Mouse (Mus musculus): ENCODE measurements at regions not wholly inside any gene's neighbourhood (a gene's known extent, or its start where the extent isn't known, plus 50 kb on each side); places are given as distances from the start of the nearest gene placed in this dataset.
"Not testable (repeated sequence)": the region's sequence is repeated elsewhere in the genome, so short reads cannot be mapped to it uniquely, and the experiment has no call there.

DNA sequence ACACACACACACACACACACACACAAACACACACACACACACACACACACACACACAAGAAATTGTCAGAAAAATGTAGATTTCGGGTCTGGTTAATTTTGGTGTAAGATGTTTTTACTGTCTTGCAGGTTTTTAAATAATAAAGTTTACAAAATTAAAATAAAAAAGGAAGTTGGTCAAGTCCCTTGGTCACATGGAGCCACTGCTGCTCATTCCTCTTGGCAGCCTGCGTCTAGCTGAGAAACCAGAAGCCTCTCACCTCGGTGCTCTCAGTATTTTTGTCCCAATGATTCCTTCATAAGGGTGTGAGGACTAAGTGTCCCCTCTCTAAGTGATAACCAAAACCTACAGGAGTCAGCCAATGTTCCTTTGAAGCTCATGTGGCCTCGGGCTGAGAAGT is 76.8 kb upstream of the Smg1 start:
- H3K27ac ChIP-seq (replicated peaks; ENCODE audit: low read depth, low read length), result no peak overlapping the region
- no peaks in the 10 kb centered on the region for H3K4me1 ChIP-seq (ENCODE audit: control insufficient read depth, insufficient read depth, insufficient read length, low read length)

GRCm38 (mm10) chr7:118318432-118319135 is 75.1 kb upstream of the Smg1 start:
- Histone ChIP-seq H3K4me3 (ENCODE audit: insufficient read depth, low read depth, low read length) (no peak overlapping the region), H3K4me1 (ENCODE audit: control insufficient read depth, insufficient read depth, insufficient read length, low read length) (no peaks in the 10 kb centered on the region)

More for the DNA sequence above, 76.8 kb upstream of the Smg1 start:
- H3K4me3 ChIP-seq (ENCODE audit: insufficient read depth, low read depth, low read length), result no peak overlapping the region

DNA sequence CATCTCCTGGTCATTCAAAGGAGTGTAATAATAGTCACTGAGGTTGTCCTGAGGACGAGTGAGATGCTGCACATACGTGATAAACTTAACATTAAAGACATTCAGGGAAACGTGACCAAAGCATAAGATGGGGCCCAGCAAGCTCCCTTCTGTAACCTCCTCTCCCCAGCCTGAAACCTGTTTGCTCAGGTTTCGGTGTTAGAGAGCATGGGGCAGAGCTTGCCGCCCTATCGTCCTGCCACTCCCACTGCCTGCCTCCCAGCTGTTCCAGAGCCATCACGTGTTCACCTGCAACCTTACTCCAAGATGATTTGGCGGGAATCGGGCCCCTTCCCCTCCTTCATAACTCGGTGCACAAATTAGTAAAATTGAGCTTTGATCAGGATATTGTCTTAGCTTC is 71.4 kb upstream of the Smg1 start:
- not testable (repeated sequence) for H3K27ac ChIP-seq (replicated peaks; ENCODE audit: low read depth, low read length); H3K4me1 ChIP-seq (ENCODE audit: control insufficient read depth, insufficient read depth, insufficient read length, low read length); H3K4me3 ChIP-seq (ENCODE audit: insufficient read depth, low read depth, low read length)

More at GRCm38 (mm10) chr7:118318432-118319135, 75.1 kb upstream of the Smg1 start:
- no peak overlapping the region for H3K27ac ChIP-seq (replicated peaks; ENCODE audit: low read depth, low read length)

- no peak overlapping the region for H3K27ac ChIP-seq (replicated peaks; ENCODE audit: low read depth, low read length)
Measured at GRCm38 (mm10) chr7:118314228-118314658, 70.8 kb upstream of the Smg1 start.

GRCm38 (mm10) chr7:118313818-118314217 is 70.3 kb upstream of the Smg1 start:
- no peak overlapping the region for H3K4me3 ChIP-seq (ENCODE audit: insufficient read depth, low read depth, low read length)
- no peaks in the 10 kb centered on the region for H3K4me1 ChIP-seq (ENCODE audit: control insufficient read depth, insufficient read depth, insufficient read length, low read length)
- H3K27ac ChIP-seq (replicated peaks; ENCODE audit: low read depth, low read length), result no peak overlapping the region

More at GRCm38 (mm10) chr7:118314228-118314658, 70.8 kb upstream of the Smg1 start:
- Histone ChIP-seq H3K4me1 (ENCODE audit: control insufficient read depth, insufficient read depth, insufficient read length, low read length) (no peaks in the 10 kb centered on the region), H3K4me3 (ENCODE audit: insufficient read depth, low read depth, low read length) (no peak overlapping the region)

GRCm38 (mm10) chr7:118309733-118310132 is 66.3 kb upstream of the Smg1 start:
- Histone ChIP-seq H3K4me1 (ENCODE audit: control insufficient read depth, insufficient read depth, insufficient read length, low read length) (no peaks in the 10 kb centered on the region), H3K4me3 (ENCODE audit: insufficient read depth, low read depth, low read length) (no peak overlapping the region), H3K27ac (replicated peaks; ENCODE audit: low read depth, low read length) (no peak overlapping the region)

DNA sequence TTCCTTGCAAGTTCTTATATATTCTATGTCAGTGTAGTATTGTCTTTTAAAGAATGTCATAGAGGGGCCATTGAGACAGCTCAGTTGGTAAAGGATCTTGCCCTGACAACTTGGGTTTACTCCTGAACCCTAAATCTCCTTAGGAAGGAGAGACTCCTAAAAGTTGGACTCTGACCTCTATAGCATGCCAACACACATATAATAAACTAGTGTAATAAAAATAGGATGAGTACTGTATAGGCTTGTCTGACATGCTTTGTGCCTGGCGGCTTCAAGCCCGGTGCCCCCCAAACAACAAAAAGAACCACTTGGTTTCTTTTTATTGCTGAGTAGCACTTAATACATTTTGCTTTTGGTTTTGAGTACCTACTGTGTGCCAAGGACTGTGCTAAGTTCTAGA is 65.4 kb upstream of the Smg1 start:
- Histone ChIP-seq H3K4me1 (ENCODE audit: control insufficient read depth, insufficient read depth, insufficient read length, low read length) (0 out of 2 replicates have a peak, but pooled peaks cover 2% of the 10 kb centered on the region), H3K4me3 (ENCODE audit: insufficient read depth, low read depth, low read length) (no peak overlapping the region), H3K27ac (replicated peaks; ENCODE audit: low read depth, low read length) (no peak overlapping the region)

- H3K4me3 ChIP-seq (ENCODE audit: insufficient read depth, low read depth, low read length), result no peak overlapping the region
- H3K27ac ChIP-seq (replicated peaks; ENCODE audit: low read depth, low read length), result no peak overlapping the region
- 0 out of 2 replicates have a peak, but pooled peaks cover 3% of the 10 kb centered on the region for H3K4me1 ChIP-seq (ENCODE audit: control insufficient read depth, insufficient read depth, insufficient read length, low read length)
Measured at GRCm38 (mm10) chr7:118304812-118305211, 61.3 kb upstream of the Smg1 start.

DNA sequence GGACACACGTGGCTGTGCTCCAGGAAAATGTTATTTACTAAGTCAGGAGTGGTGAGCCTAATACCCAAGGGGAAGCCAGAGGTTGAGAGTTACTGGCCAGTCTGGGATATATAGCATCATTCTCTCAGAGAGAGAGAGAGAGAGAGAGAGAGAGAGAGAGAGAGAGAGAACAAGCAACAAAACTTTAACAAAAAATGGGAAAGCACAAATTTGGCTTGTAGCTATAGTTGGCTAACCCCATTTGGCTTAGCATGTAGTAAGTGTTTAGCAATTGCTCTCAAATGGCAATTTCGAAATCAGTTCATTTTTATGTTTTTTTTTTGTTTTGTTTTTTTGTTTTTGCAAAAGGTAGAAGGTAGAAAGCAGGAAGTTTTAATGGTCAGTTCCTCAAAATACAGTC is 60.9 kb upstream of the Smg1 start:
- Histone ChIP-seq H3K27ac (replicated peaks; ENCODE audit: low read depth, low read length) (no peak overlapping the region), H3K4me1 (ENCODE audit: control insufficient read depth, insufficient read depth, insufficient read length, low read length) (0 out of 2 replicates have a peak, but pooled peaks cover 3% of the 10 kb centered on the region), H3K4me3 (ENCODE audit: insufficient read depth, low read depth, low read length) (no peak overlapping the region)

- H3K4me3 ChIP-seq (ENCODE audit: insufficient read depth, low read depth, low read length), result no peak overlapping the region
- peak overlapping the region; percentile 36; the same call in 1 of the 2 replicates for H3K27ac ChIP-seq (replicated peaks; ENCODE audit: low read depth, low read length)
- H3K4me1 ChIP-seq (ENCODE audit: control insufficient read depth, insufficient read depth, insufficient read length, low read length), result 0 out of 2 replicates have a peak, but pooled peaks cover 3% of the 10 kb centered on the region
Measured at GRCm38 (mm10) chr7:118303921-118304320, 60.5 kb upstream of the Smg1 start.

DNA sequence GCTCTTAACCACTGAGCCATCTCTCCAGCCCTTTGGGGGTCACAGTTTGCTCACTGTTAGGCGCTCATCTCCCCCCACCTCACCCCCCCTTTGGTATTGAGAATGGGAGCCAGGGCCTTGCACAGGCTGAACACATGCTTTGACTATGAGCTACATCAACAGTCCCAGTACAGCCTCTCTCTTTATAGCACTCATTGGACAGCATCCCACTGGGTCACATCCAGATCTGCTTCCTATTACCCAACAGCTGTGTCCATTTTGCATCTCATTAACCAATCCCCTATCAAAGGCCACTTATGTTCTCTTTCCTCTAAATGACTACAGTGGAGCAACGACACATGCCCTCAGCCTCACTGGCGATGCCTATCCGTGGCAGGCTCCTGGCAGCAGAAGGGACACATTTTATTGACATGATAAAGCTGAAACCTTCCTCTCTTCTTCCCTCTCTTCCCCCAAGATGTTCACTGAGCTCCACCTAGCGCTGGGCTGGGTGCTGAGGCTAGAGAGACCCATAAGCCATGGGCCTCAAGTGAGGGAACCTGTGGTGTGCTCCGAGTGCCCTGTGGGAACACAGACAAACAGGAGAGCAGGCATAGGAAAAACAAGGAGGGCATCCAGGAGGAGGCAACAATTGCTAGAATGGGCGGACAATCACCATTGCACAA is 57.3 kb upstream of the Smg1 start:
- 0 out of 2 replicates have a peak, but pooled peaks cover 3% of the 10 kb centered on the region for H3K4me1 ChIP-seq (ENCODE audit: control insufficient read depth, insufficient read depth, insufficient read length, low read length)

GRCm38 (mm10) chr7:118297613-118298012 is 54.1 kb upstream of the Smg1 start:
- H3K27ac ChIP-seq (replicated peaks; ENCODE audit: low read depth, low read length), result no peak overlapping the region
- no peaks in the 10 kb centered on the region for H3K4me1 ChIP-seq (ENCODE audit: control insufficient read depth, insufficient read depth, insufficient read length, low read length)
- no peak overlapping the region for H3K4me3 ChIP-seq (ENCODE audit: insufficient read depth, low read depth, low read length)

More for the DNA sequence above, 57.3 kb upstream of the Smg1 start:
- Histone ChIP-seq H3K4me3 (ENCODE audit: insufficient read depth, low read depth, low read length) (no peak overlapping the region), H3K27ac (replicated peaks; ENCODE audit: low read depth, low read length) (no peak overlapping the region)

GRCm38 (mm10) chr7:118296856-118297518 is 53.5 kb upstream of the Smg1 start:
- no peak overlapping the region for H3K27ac ChIP-seq (replicated peaks; ENCODE audit: low read depth, low read length)
- no peak overlapping the region for H3K4me3 ChIP-seq (ENCODE audit: insufficient read depth, low read depth, low read length)
- H3K4me1 ChIP-seq (ENCODE audit: control insufficient read depth, insufficient read depth, insufficient read length, low read length), result no peaks in the 10 kb centered on the region

DNA sequence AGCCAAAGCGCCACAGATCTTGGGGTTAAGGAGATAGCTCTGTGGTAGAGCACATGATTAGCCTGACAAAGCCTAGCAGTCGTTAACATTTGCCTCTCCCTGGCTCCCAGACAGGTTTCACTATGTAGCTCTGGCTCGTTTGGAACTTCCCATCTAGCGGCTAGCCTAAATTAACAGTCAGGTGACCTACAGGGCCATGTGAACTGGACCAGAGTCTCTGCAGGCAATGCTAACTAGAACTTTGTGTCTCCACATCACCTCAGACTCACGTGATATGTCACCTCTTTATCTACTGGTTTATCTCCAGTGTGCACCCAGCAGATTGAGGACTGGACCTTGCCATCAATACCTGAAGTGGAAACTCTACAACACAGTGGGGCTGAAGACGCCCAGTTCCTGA is 52.4 kb upstream of the Smg1 start:
- H3K27ac ChIP-seq (replicated peaks; ENCODE audit: low read depth, low read length), result no peak overlapping the region
- H3K4me1 ChIP-seq (ENCODE audit: control insufficient read depth, insufficient read depth, insufficient read length, low read length), result no peaks in the 10 kb centered on the region
- no peak overlapping the region for H3K4me3 ChIP-seq (ENCODE audit: insufficient read depth, low read depth, low read length)

DNA sequence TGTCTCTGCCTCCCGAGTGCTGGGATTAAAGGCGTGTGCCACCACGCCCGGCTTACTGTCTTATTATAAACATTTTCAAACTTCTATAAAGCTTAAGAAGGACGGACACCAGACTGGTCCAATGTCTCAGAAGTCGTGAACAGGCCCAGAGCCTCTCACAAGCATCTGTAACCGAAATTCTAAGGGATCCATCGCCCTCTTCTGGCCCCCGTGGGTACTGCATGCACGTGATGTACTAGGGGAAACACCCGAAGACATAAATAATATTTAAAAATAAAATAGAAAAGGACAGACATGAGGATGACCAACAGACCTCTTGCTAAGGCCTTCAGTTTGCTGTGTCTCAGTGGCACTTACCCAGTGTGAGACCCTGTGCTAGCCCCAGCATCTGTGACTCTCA is 51.8 kb upstream of the Smg1 start:
- Histone ChIP-seq H3K27ac (replicated peaks; ENCODE audit: low read depth, low read length) (no peak overlapping the region), H3K4me3 (ENCODE audit: insufficient read depth, low read depth, low read length) (no peak overlapping the region), H3K4me1 (ENCODE audit: control insufficient read depth, insufficient read depth, insufficient read length, low read length) (no peaks in the 10 kb centered on the region)
